In the genomic region with DNA sequence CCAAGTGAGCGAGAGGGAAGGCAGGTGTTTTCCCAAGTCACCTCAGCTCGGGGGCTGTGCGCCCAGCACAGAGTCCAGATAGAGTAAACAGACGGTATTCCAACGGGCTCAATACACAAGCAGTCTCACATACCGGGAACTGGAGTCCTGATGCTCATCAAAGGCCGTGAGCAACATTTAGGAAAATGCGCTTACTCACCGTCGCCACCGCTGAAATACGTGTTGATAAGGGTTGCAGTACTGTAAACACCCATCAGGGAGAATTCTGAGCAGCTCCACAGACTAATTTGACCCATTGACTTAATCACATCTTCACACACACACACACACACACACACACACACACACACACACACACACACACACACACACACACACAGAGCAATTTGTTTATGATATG, we compare ENCODE assay signal across 8 mouse cellular contexts. TPM values are rescaled to one million over a fixed set of nuclear protein-coding genes. Genes with fewer than 3 reads are reported as not detected.
A peak's percentile ranks its signal among the peaks of the same experiment; 100 is the strongest.
DNase-seq lines count a peak whose midpoint lies in the region; ATAC-seq lines count a peak whose summit lies in the region.

No protein-coding gene starts in this region.

- no peak for DNase-seq in kidney, postnatal 36 days
- DNase-seq in R1 (ENCODE audit: low read depth, low spot score), result peak; percentile 74
- DNase-seq in ovary, postnatal 36 days (ENCODE audit: low spot score), result no peak
- DNase-seq in frontal cortex, postnatal 10 days (ENCODE audit: low spot score in 2 of 2), result no peak

- H3K4me3 ChIP-seq in kidney, embryonic 14.5 days (ENCODE audit: low read length), result peak overlapping the region; percentile 54
- peak overlapping the region; percentile 53 for H3K4me3 ChIP-seq in embryonic facial prominence, embryonic 15.5 days (replicated peaks)
- H3K4me3 ChIP-seq in limb, embryonic 12.5 days (replicated peaks), result peak overlapping the region; percentile 54
- H3K4me3 ChIP-seq in neural tube, embryonic 15.5 days (replicated peaks), result peak overlapping the region; percentile 60

- peak overlapping the region; percentile 99 for H3K4me2 ChIP-seq in kidney, embryonic 14.5 days (replicated peaks; ENCODE audit: low read depth, low read length)
- H3K4me2 ChIP-seq in embryonic facial prominence, embryonic 15.5 days (replicated peaks), result peak overlapping the region; percentile 96
- peak overlapping the region; percentile 94 for H3K4me2 ChIP-seq in limb, embryonic 12.5 days
- peak overlapping the region; percentile 96 for H3K4me2 ChIP-seq in neural tube, embryonic 15.5 days

- no peak overlapping the region for H3K27ac ChIP-seq in kidney, embryonic 14.5 days (ENCODE audit: low read depth, low read length)
- no peak overlapping the region for H3K27ac ChIP-seq in embryonic facial prominence, embryonic 15.5 days (replicated peaks)
- no peak overlapping the region for H3K27ac ChIP-seq in limb, embryonic 12.5 days
- H3K27ac ChIP-seq in neural tube, embryonic 15.5 days (replicated peaks), result no peak overlapping the region

- H3K9me3 ChIP-seq in kidney, embryonic 14.5 days (ENCODE audit: control insufficient read depth, low read length), result no peaks in the 10 kb centered on the region
- H3K9me3 ChIP-seq in embryonic facial prominence, embryonic 15.5 days (replicated peaks), result no peaks in the 10 kb centered on the region
- H3K9me3 ChIP-seq in limb, embryonic 12.5 days, result no peaks in the 10 kb centered on the region
- no peaks in the 10 kb centered on the region for H3K9me3 ChIP-seq in neural tube, embryonic 15.5 days (replicated peaks)

- H3K4me1 ChIP-seq in kidney, embryonic 14.5 days (ENCODE audit: control insufficient read depth, insufficient read depth, low read length), result peaks cover 3% of the 10 kb centered on the region; the same call in 1 of the 2 replicates
- H3K4me1 ChIP-seq in embryonic facial prominence, embryonic 15.5 days, result peaks cover 11% of the 10 kb centered on the region
- peaks cover 14% of the 10 kb centered on the region for H3K4me1 ChIP-seq in limb, embryonic 12.5 days (replicated peaks)
- peaks cover 17% of the 10 kb centered on the region for H3K4me1 ChIP-seq in neural tube, embryonic 15.5 days

- no peaks in the 10 kb centered on the region for H3K36me3 ChIP-seq in kidney, embryonic 14.5 days (ENCODE audit: control insufficient read depth, insufficient read depth, low read length)
- H3K36me3 ChIP-seq in embryonic facial prominence, embryonic 15.5 days, result no peaks in the 10 kb centered on the region
- no peaks in the 10 kb centered on the region for H3K36me3 ChIP-seq in limb, embryonic 12.5 days
- H3K36me3 ChIP-seq in neural tube, embryonic 15.5 days, result no peaks in the 10 kb centered on the region

- H3K9ac ChIP-seq in kidney, embryonic 14.5 days (ENCODE audit: low read depth, low read length), result no peak overlapping the region
- no peak overlapping the region for H3K9ac ChIP-seq in embryonic facial prominence, embryonic 15.5 days
- H3K9ac ChIP-seq in limb, embryonic 12.5 days (replicated peaks), result no peak overlapping the region
- H3K9ac ChIP-seq in neural tube, embryonic 15.5 days (replicated peaks), result 0 out of 2 replicates have a peak overlapping the region, but pooled peaks have one; percentile 56

- ATAC-seq in kidney, embryonic 14.5 days (ENCODE audit: low FRiP score, low TSS enrichment), result peak; percentile 51; the same call in 1 of the 2 replicates
- ATAC-seq in embryonic facial prominence, embryonic 15.5 days (ENCODE audit: insufficient number of reproducible peaks, low FRiP score, low TSS enrichment, low read depth), result no peak
- no peak for ATAC-seq in limb, embryonic 12.5 days (ENCODE audit: insufficient number of reproducible peaks, insufficient read depth, low FRiP score, low TSS enrichment, low read depth)
- ATAC-seq in neural tube, embryonic 15.5 days (ENCODE audit: low FRiP score), result peak; percentile 67

- WGBS in kidney, embryonic 14.5 days, result 40% methylated on average over 12 of the region's 12 CpGs
- WGBS in embryonic facial prominence, embryonic 15.5 days, result 26% methylated on average over 12 of the region's 12 CpGs
- WGBS in limb, embryonic 12.5 days, result 28% methylated on average over 12 of the region's 12 CpGs
- WGBS in neural tube, embryonic 15.5 days, result 33% methylated on average over 12 of the region's 12 CpGs

- H3K27me3 ChIP-seq in kidney, embryonic 14.5 days (ENCODE audit: control insufficient read depth, insufficient read depth, low read length), result peaks cover 4% of the 10 kb centered on the region
- peaks cover 8% of the 10 kb centered on the region for H3K27me3 ChIP-seq in embryonic facial prominence, embryonic 15.5 days
- peaks cover 39% of the 10 kb centered on the region for H3K27me3 ChIP-seq in limb, embryonic 12.5 days
- H3K27me3 ChIP-seq in neural tube, embryonic 15.5 days (replicated peaks), result no peaks in the 10 kb centered on the region

RNA-seq across cellular contexts. Expression of a gene that starts 0.7 kb away (rescaled TPM):
- polyA plus RNA-seq in kidney, embryonic 14.5 days (2014; fragmentation: Nextera tagmentation; extraction: Ambion mirVana), result 0.58 and 0.71 TPM in 2 replicates
- polyA plus RNA-seq in embryonic facial prominence, embryonic 15.5 days (2015; fragmentation: Nextera tagmentation; extraction: Ambion mirVana), result 0.24 and 0.42 TPM in 2 replicates
- polyA plus RNA-seq in limb, embryonic 12.5 days (2016; fragmentation: Nextera tagmentation; extraction: Ambion mirVana), result 0.24 and 0.36 TPM in 2 replicates
- polyA plus RNA-seq in neural tube, embryonic 15.5 days (2015; fragmentation: Nextera tagmentation; extraction: Ambion mirVana), result 0.43 and 0.75 TPM in 2 replicates

Comparison
In these comparisons a context has a peak if more than half of its experiments do, and no peak if none do; other contexts are left out.
1. ATAC-seq: peak in kidney, embryonic 14.5 days (single experiment) and neural tube, embryonic 15.5 days (single experiment); none in embryonic facial prominence, embryonic 15.5 days (single experiment) and limb, embryonic 12.5 days (single experiment).
2. Peak in every context shown above with its lines, with median percentiles within 50 percentile points of each other: H3K4me2 ChIP-seq and H3K4me3 ChIP-seq.